Mouse (Mus musculus): ENCODE data around the gene Slain1. TPM values are rescaled to one million over a fixed set of nuclear protein-coding genes. Genes with fewer than 3 reads are reported as not detected.

Slain1 gene
- polyA plus RNA-seq, 1 experiment from 2014 or later: 1.8 TPM

DNA sequence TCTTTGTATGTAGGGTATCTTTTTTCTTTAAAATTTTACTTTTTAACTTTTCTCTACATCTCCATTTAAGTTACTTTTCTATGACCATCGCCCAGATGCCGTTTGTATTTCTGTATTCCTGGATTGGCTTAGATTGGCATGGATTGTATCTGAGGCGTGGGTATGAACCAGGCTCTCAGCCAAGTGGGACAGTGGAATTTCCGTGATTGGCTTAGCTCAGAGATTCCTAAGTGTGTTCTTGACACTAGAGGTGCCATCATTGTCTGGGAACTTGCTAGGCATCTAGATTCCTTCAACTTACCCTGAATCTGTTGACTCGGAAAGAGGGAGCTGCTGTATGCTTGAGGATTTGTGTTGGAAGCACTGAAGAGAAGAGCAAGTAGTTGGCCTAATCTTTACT lies 5.4 kb downstream of the Slain1 start:
- no peak overlapping the region for H3K9ac ChIP-seq (ENCODE audit: low read depth, low read length)
- WGBS: 80% methylated on average over 5 of the region's 5 CpGs
- TF ChIP-seq CTCF (IDR thresholded peaks at IDR 0.05; ENCODE audit: low read depth): no peak
- H3K4me1 ChIP-seq (replicated peaks; ENCODE audit: control insufficient read depth, insufficient read depth, low read length): no peaks in the 10 kb centered on the region
- H3K4me3 ChIP-seq (ENCODE audit: low read depth, low read length): no peak overlapping the region
- no peak overlapping the region for H3K27ac ChIP-seq (ENCODE audit: low read depth, low read length)
- no peak overlapping the region for H3K4me2 ChIP-seq (replicated peaks; ENCODE audit: low read depth)
- 0 out of 2 replicates have a peak, but pooled peaks cover 5% of the 10 kb centered on the region for H3K27me3 ChIP-seq (replicated peaks; ENCODE audit: control insufficient read depth, insufficient read depth, low read length)
- no peaks in the 10 kb centered on the region for H3K36me3 ChIP-seq (ENCODE audit: control insufficient read depth, insufficient read depth)
- ATAC-seq: no peak
- no peaks in the 10 kb centered on the region for H3K9me3 ChIP-seq (ENCODE audit: control insufficient read depth)

DNA sequence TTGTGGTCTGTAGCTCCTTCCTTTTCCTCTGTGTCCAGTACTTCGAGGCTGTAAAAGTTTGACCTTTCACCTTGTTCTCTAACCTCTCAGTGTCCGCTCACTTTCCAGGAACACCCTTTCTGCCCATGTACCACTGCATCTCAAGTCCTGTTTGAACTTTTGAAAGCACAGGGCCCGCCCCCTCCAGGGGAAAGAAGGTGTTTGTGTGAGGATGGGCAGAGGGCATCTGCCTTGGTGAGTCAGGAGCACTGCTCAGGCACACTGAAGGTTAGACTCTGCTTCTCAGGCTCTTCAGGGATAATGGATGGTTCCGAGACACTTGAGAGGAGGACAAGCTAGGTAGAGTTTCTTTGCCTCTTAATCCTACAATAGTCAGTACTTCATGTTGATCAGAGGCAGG lies 7.8 kb downstream of the Slain1 start:
- Histone ChIP-seq H3K9me3 (ENCODE audit: control insufficient read depth) (no peaks in the 10 kb centered on the region), H3K36me3 (ENCODE audit: control insufficient read depth, insufficient read depth) (no peaks in the 10 kb centered on the region), H3K27ac (ENCODE audit: low read depth, low read length) (no peak overlapping the region), H3K9ac (ENCODE audit: low read depth, low read length) (no peak overlapping the region), H3K4me1 (replicated peaks; ENCODE audit: control insufficient read depth, insufficient read depth, low read length) (no peaks in the 10 kb centered on the region), H3K4me3 (ENCODE audit: low read depth, low read length) (no peak overlapping the region), H3K4me2 (replicated peaks; ENCODE audit: low read depth) (no peak overlapping the region), H3K27me3 (replicated peaks; ENCODE audit: control insufficient read depth, insufficient read depth, low read length) (no peaks in the 10 kb centered on the region)
- no peak for ATAC-seq
- WGBS: 65% methylated on average over 4 of the region's 4 CpGs
- TF ChIP-seq CTCF (IDR thresholded peaks at IDR 0.05; ENCODE audit: low read depth): no peak

DNA sequence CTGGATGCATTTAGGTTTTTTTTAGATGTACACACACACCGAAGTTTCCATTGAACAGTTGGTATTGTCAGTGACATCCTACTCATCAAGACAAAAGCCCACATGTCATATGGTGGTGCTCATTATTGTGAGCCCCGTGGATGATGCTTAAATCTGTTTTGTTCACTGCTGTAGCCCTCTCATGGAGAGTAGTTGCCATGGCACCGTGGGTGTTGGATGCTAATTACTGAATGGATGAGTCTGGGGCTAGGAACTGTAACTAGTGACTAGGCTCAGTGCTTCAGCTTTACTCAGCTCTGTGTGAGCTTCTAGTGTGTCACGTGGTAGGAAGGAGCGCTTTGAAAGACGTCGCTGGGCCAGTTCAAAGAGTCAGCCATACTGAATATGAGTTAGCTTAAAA lies 13.0 kb downstream of the Slain1 start:
- H3K4me1 ChIP-seq (replicated peaks; ENCODE audit: control insufficient read depth, insufficient read depth, low read length): no peaks in the 10 kb centered on the region
- H3K4me2 ChIP-seq (replicated peaks; ENCODE audit: low read depth): no peak overlapping the region
- no peak overlapping the region for H3K27ac ChIP-seq (ENCODE audit: low read depth, low read length)
- H3K4me3 ChIP-seq (ENCODE audit: low read depth, low read length): no peak overlapping the region
- no peak overlapping the region for H3K9ac ChIP-seq (ENCODE audit: low read depth, low read length)
- no peak for TF ChIP-seq CTCF (IDR thresholded peaks at IDR 0.05; ENCODE audit: low read depth)
- no peaks in the 10 kb centered on the region for H3K36me3 ChIP-seq (ENCODE audit: control insufficient read depth, insufficient read depth)
- WGBS: 86% methylated on average over 7 of the region's 7 CpGs
- H3K9me3 ChIP-seq (ENCODE audit: control insufficient read depth): no peaks in the 10 kb centered on the region
- H3K27me3 ChIP-seq (replicated peaks; ENCODE audit: control insufficient read depth, insufficient read depth, low read length): no peaks in the 10 kb centered on the region
- no peak for ATAC-seq

GRCm38 (mm10) chr14:103664391-103664790 lies 14.4 kb downstream of the Slain1 start:
- H3K4me1 ChIP-seq (replicated peaks; ENCODE audit: control insufficient read depth, insufficient read depth, low read length): no peaks in the 10 kb centered on the region
- no peak for TF ChIP-seq CTCF (IDR thresholded peaks at IDR 0.05; ENCODE audit: low read depth)
- no peak overlapping the region for H3K4me2 ChIP-seq (replicated peaks; ENCODE audit: low read depth)
- H3K27me3 ChIP-seq (replicated peaks; ENCODE audit: control insufficient read depth, insufficient read depth, low read length): no peaks in the 10 kb centered on the region
- H3K9ac ChIP-seq (ENCODE audit: low read depth, low read length): no peak overlapping the region
- H3K9me3 ChIP-seq (ENCODE audit: control insufficient read depth): no peaks in the 10 kb centered on the region
- 72% methylated on average over 4 of the region's 4 CpGs for WGBS
- no peak for ATAC-seq
- H3K4me3 ChIP-seq (ENCODE audit: low read depth, low read length): no peak overlapping the region
- H3K36me3 ChIP-seq (ENCODE audit: control insufficient read depth, insufficient read depth): no peaks in the 10 kb centered on the region
- H3K27ac ChIP-seq (ENCODE audit: low read depth, low read length): no peak overlapping the region

GRCm38 (mm10) chr14:103666347-103666954 lies 16.4 kb downstream of the Slain1 start:
- Histone ChIP-seq H3K4me2 (replicated peaks; ENCODE audit: low read depth) (no peak overlapping the region), H3K4me3 (ENCODE audit: low read depth, low read length) (no peak overlapping the region), H3K27ac (ENCODE audit: low read depth, low read length) (no peak overlapping the region), H3K27me3 (replicated peaks; ENCODE audit: control insufficient read depth, insufficient read depth, low read length) (no peaks in the 10 kb centered on the region), H3K9ac (ENCODE audit: low read depth, low read length) (no peak overlapping the region), H3K36me3 (ENCODE audit: control insufficient read depth, insufficient read depth) (no peaks in the 10 kb centered on the region), H3K9me3 (ENCODE audit: control insufficient read depth) (no peaks in the 10 kb centered on the region), H3K4me1 (replicated peaks; ENCODE audit: control insufficient read depth, insufficient read depth, low read length) (no peaks in the 10 kb centered on the region)
- ATAC-seq: peak; percentile 94
- no peak for TF ChIP-seq CTCF (IDR thresholded peaks at IDR 0.05; ENCODE audit: low read depth)
- 42% methylated on average over 8 of the region's 8 CpGs for WGBS

- Histone ChIP-seq H3K9me3 (ENCODE audit: control insufficient read depth) (no peaks in the 10 kb centered on the region), H3K4me2 (replicated peaks; ENCODE audit: low read depth) (no peak overlapping the region), H3K4me3 (ENCODE audit: low read depth, low read length) (no peak overlapping the region), H3K9ac (ENCODE audit: low read depth, low read length) (no peak overlapping the region), H3K27me3 (replicated peaks; ENCODE audit: control insufficient read depth, insufficient read depth, low read length) (no peaks in the 10 kb centered on the region), H3K4me1 (replicated peaks; ENCODE audit: control insufficient read depth, insufficient read depth, low read length) (no peaks in the 10 kb centered on the region), H3K36me3 (ENCODE audit: control insufficient read depth, insufficient read depth) (no peaks in the 10 kb centered on the region), H3K27ac (ENCODE audit: low read depth, low read length) (no peak overlapping the region)
- no peak for TF ChIP-seq CTCF (IDR thresholded peaks at IDR 0.05; ENCODE audit: low read depth)
- 67% methylated on average over 8 of the region's 8 CpGs for WGBS
- no peak for ATAC-seq
These were observed 17.0 kb downstream of the Slain1 start for GRCm38 (mm10) chr14:103667036-103667435.
